Mouse (Mus musculus) testis, adult 2 months (tissue): ENCODE measurements around the gene Slc26a9.

Experiments
- CTCF ChIP-seq: fragments of 200-500 bp; IDR thresholded peaks from 2 replicates; pipeline ENCODE4 v1.5.1; 2012; ENCODE audit warnings: low read depth, mild to moderate bottlenecking, inconsistent platforms, low read length, moderate library complexity; ENCODE audit not compliant: control insufficient read depth, insufficient read depth, insufficient replicate concordance
- POLR2A ChIP-seq: fragments of 200-500 bp; IDR thresholded peaks from 2 replicates; pipeline ENCODE4 v1.6.1; 2012; ENCODE audit warnings: low read depth, mild to moderate bottlenecking, inconsistent platforms, low read length, moderate library complexity; ENCODE audit not compliant: control insufficient read depth

- TF ChIP-seq CTCF (no peak), POLR2A (no peak)
Observed at GRCm38 (mm10) chr1:131754916-131755315, 11.1 kb downstream of the Slc26a9 start.
